Comparison of ENCODE assay signal across 18 mouse cellular contexts in the genomic region with DNA sequence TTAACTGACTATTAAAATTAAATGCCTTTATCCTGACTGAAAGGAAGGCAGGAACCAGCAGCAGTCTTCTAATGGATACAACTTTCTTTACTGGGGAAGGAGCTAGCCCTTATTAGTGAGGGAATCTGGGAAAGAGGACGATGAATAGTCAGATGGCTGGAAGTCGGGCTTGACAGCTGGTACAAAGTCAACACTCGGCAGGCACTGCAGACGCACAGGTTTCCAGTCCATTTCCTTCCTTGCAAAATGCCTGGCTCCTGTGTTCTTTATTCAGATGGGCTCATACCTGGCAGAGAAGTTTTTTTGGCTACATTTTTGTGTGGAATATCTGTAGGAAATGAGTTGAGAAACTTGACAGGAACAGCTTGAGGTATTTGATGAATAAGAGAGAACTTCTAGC.
A peak's percentile ranks its signal among the peaks of the same experiment; 100 is the strongest.
DNase-seq lines count a peak whose midpoint lies in the region; ATAC-seq and TF ChIP-seq lines count a peak whose summit lies in the region.
"Had no signal": no experiment of that assay in that cellular context is flagged by ENCODE, and none has a peak within 500 bp of the region (broad histone marks: within the 10 kb centered on the region; RNA-seq: fewer than 3 reads in every experiment).

No protein-coding gene starts in this region.

- DNase-seq in cerebellum, postnatal 14 days = peak; percentile 46 to 55
- DNase-seq in cerebellum, adult 11-12 months = no peak
- peak; percentile 9 for DNase-seq in left cerebral cortex, postnatal 4 days
- no peak for DNase-seq in left cerebral cortex, adult 2 months (ENCODE audit: extremely low spot score in 1 of 2, low spot score in 2 of 2)
- DNase-seq in midbrain, postnatal 0 days (ENCODE audit: low spot score) = peak; percentile 30
- peak; percentile 5 for DNase-seq in brain, adult 2 months (ENCODE audit: low read depth, low spot score)
- no peak for DNase-seq in lung, postnatal 25 days (ENCODE audit: low spot score)
- DNase-seq: adrenal gland, adult 2 months; adrenal gland, postnatal 10 days; adrenal gland, postnatal 25 days; cerebellum, adult 18-20 months; cerebellum, adult 9-10 months; forebrain, postnatal 0 days had no signal

- no peaks in the 10 kb centered on the region for H3K9me3 ChIP-seq in midbrain, postnatal 0 days (ENCODE audit: low read length)
- H3K9me3 ChIP-seq in midbrain, embryonic 15.5 days = no peaks in the 10 kb centered on the region
- H3K9me3 ChIP-seq: embryonic facial prominence, embryonic 10.5 days; embryonic facial prominence, embryonic 12.5 days; forebrain, embryonic 13.5 days; forebrain, embryonic 15.5 days had no signal

- no peak overlapping the region for H3K9ac ChIP-seq in midbrain, postnatal 0 days (replicated peaks; ENCODE audit: low read length, poor library complexity, severe bottlenecking)
- H3K9ac ChIP-seq in midbrain, embryonic 15.5 days = no peak overlapping the region
- H3K9ac ChIP-seq: embryonic facial prominence, embryonic 12.5 days; forebrain, embryonic 13.5 days; forebrain, embryonic 15.5 days; forebrain, postnatal 0 days had no signal

- no peaks in the 10 kb centered on the region for H3K36me3 ChIP-seq in midbrain, postnatal 0 days (ENCODE audit: insufficient read depth, low read length)
- no peaks in the 10 kb centered on the region for H3K36me3 ChIP-seq in midbrain, embryonic 15.5 days (replicated peaks)
- H3K36me3 ChIP-seq: embryonic facial prominence, embryonic 10.5 days; embryonic facial prominence, embryonic 12.5 days; forebrain, embryonic 15.5 days had no signal

- no peak overlapping the region for H3K27ac ChIP-seq in left cerebral cortex, adult 2 months
- H3K27ac ChIP-seq in midbrain, postnatal 0 days (ENCODE audit: low read depth, low read length) = no peak overlapping the region
- no peak overlapping the region for H3K27ac ChIP-seq in midbrain, embryonic 15.5 days
- H3K27ac ChIP-seq: embryonic facial prominence, embryonic 10.5 days; embryonic facial prominence, embryonic 12.5 days; forebrain, embryonic 13.5 days; forebrain, embryonic 15.5 days had no signal

- no peak overlapping the region for H3K4me3 ChIP-seq in left cerebral cortex, adult 2 months
- no peak overlapping the region for H3K4me3 ChIP-seq in midbrain, postnatal 0 days (ENCODE audit: low read depth, low read length)
- no peak overlapping the region for H3K4me3 ChIP-seq in midbrain, embryonic 15.5 days
- H3K4me3 ChIP-seq: embryonic facial prominence, embryonic 10.5 days; embryonic facial prominence, embryonic 12.5 days; forebrain, embryonic 13.5 days; forebrain, embryonic 15.5 days had no signal

- no peaks in the 10 kb centered on the region for H3K27me3 ChIP-seq in midbrain, postnatal 0 days (ENCODE audit: insufficient read depth, low read length)
- no peaks in the 10 kb centered on the region for H3K27me3 ChIP-seq in midbrain, embryonic 15.5 days (replicated peaks)
- H3K27me3 ChIP-seq: embryonic facial prominence, embryonic 12.5 days; forebrain, embryonic 13.5 days; forebrain, embryonic 15.5 days had no signal

- intact Hi-C loops in left cerebral cortex, postnatal 4 days (cut with DNase I) = no loop called here
- intact Hi-C loops in left cerebral cortex, adult 2 months (cut with DNase I) = no loop called here

- no peak for ATAC-seq in midbrain, postnatal 0 days (ENCODE audit: low FRiP score)
- ATAC-seq in midbrain, embryonic 15.5 days (replicated peaks) = no peak
- ATAC-seq: forebrain, embryonic 13.5 days; forebrain, embryonic 15.5 days; forebrain, postnatal 0 days had no signal

- no peaks in the 10 kb centered on the region for H3K4me1 ChIP-seq in midbrain, postnatal 0 days (ENCODE audit: insufficient read depth, low read length)
- H3K4me1 ChIP-seq in midbrain, embryonic 15.5 days = no peaks in the 10 kb centered on the region
- H3K4me1 ChIP-seq: embryonic facial prominence, embryonic 10.5 days; embryonic facial prominence, embryonic 12.5 days; forebrain, embryonic 13.5 days; forebrain, embryonic 15.5 days had no signal

- no peak for TF ChIP-seq CTCF in left cerebral cortex, adult 2 months (IDR thresholded peaks at IDR 0.05)
- no peak for TF ChIP-seq CTCF in midbrain, postnatal 0 days (IDR thresholded peaks at IDR 0.05)

- no peak overlapping the region for H3K4me2 ChIP-seq in midbrain, postnatal 0 days (ENCODE audit: low read depth, low read length, poor library complexity, severe bottlenecking)
- H3K4me2 ChIP-seq in midbrain, embryonic 15.5 days = no peak overlapping the region
- H3K4me2 ChIP-seq: embryonic facial prominence, embryonic 12.5 days; forebrain, embryonic 13.5 days; forebrain, embryonic 15.5 days had no signal

- WGBS in midbrain, postnatal 0 days = 69% methylated on average over 4 of the region's 4 CpGs
- WGBS in midbrain, embryonic 15.5 days = 57% methylated on average over 4 of the region's 4 CpGs

Comparison
In these comparisons a context has a peak if more than half of its experiments do, and no peak if none do; other contexts are left out.
1. DNase-seq: peak in cerebellum, postnatal 14 days (2 of 2), left cerebral cortex, postnatal 4 days (single experiment), midbrain, postnatal 0 days (single experiment) and brain, adult 2 months (single experiment); none in cerebellum, adult 11-12 months (single experiment), left cerebral cortex, adult 2 months (0 of 2) and lung, postnatal 25 days (single experiment).